Mouse (Mus musculus) heart, postnatal 0 days (tissue): ENCODE measurements around the gene Trim31. TPM values are rescaled to one million over a fixed set of nuclear protein-coding genes. Genes with fewer than 3 reads are reported as not detected.

Experiments used
- ATAC-seq: fragments of 200-750 bp; cut with Nextera tagmentation; 2 replicates; pipeline ENCODE4 v1.8.0; 2017; ENCODE audit warnings: low read depth, moderate number of reproducible peaks, moderate library complexity; ENCODE audit not compliant: insufficient read depth
- DNase-seq: peaks from one replicate; pipeline ENCODE4 v3.0.0-alpha.2; 2016; ENCODE audit warnings: low spot score
- H3K27ac ChIP-seq: fragments of 300-500 bp; sonication (generic); 2 replicates; pipeline ENCODE4 v1.5.1; 2014; ENCODE audit warnings: low read depth, mild to moderate bottlenecking
- H3K27me3 ChIP-seq: fragments of 300-500 bp; sonication (generic); 2 replicates; pipeline ENCODE4 v1.6.1; 2014; ENCODE audit warnings: low read length, mixed read lengths; ENCODE audit not compliant: control insufficient read depth, insufficient read depth
- H3K36me3 ChIP-seq: fragments of 300-500 bp; sonication (generic); replicated peaks from 2 replicates; pipeline ENCODE4 v1.6.1; 2014; ENCODE audit warnings: low read length, mixed read lengths; ENCODE audit not compliant: control insufficient read depth, insufficient read depth
- H3K4me1 ChIP-seq: fragments of 300-500 bp; sonication (generic); 2 replicates; pipeline ENCODE4 v1.6.1; 2014; ENCODE audit warnings: antibody characterized with exemption; ENCODE audit not compliant: control insufficient read depth, insufficient read depth
- H3K4me2 ChIP-seq: fragments of 300-500 bp; sonication (generic); 2 replicates; pipeline ENCODE4 v1.6.1; 2014; ENCODE audit warnings: low read depth, mild to moderate bottlenecking, low read length, moderate library complexity
- H3K4me3 ChIP-seq: fragments of 300-500 bp; sonication (generic); 2 replicates; pipeline ENCODE4 v1.5.1; 2014; ENCODE audit warnings: low read depth, low read length
- H3K9ac ChIP-seq: fragments of 300-500 bp; sonication (generic); replicated peaks from 2 replicates; pipeline ENCODE4 v1.6.1; 2014; ENCODE audit warnings: low read depth, low read length, mixed read lengths
- H3K9me3 ChIP-seq: fragments of 300-500 bp; sonication (generic); replicated peaks from 2 replicates; pipeline ENCODE4 v1.6.1; 2016; ENCODE audit warnings: low read length; ENCODE audit not compliant: control insufficient read depth
- CTCF ChIP-seq: IDR thresholded peaks from 2 replicates; pipeline ENCODE4 v1.5.1; 2016; ENCODE audit warnings: antibody characterized with exemption, control low read depth, low read depth
- EP300 ChIP-seq: IDR thresholded peaks from 2 replicates; pipeline ENCODE4 v1.6.1; 2016; ENCODE audit warnings: antibody characterized with exemption, low read depth
- WGBS: fragments of 180-500 bp; shearing (Covaris S2); extraction: QIAGEN DNeasy Blood & Tissue Kit; methylation state at CpG from one replicate; pipeline ENCODE4 v1.1.7; 2014; 5-methylcytosine and 5-hydroxymethylcytosine counted together
- polyA plus RNA-seq: library from polyadenylated mRNA; unstranded; fragments of >200 nt; fragmentation: Nextera tagmentation; extraction: Ambion mirVana; gene quantifications from 2 replicates; pipeline ENCODE4 v1.2.1, GENCODE M21; 2015
- total RNA-seq: library from RNA; depleted of rRNA; stranded (reverse); fragments of >200 nt; gene quantifications from 2 replicates; pipeline ENCODE4 v1.2.3, GENCODE M21; 2014; ENCODE audit warnings: low replicate concordance

The Trim31 gene
- total and polyA plus RNA-seq, 2 experiments from 2014 or later = not detected

DNA sequence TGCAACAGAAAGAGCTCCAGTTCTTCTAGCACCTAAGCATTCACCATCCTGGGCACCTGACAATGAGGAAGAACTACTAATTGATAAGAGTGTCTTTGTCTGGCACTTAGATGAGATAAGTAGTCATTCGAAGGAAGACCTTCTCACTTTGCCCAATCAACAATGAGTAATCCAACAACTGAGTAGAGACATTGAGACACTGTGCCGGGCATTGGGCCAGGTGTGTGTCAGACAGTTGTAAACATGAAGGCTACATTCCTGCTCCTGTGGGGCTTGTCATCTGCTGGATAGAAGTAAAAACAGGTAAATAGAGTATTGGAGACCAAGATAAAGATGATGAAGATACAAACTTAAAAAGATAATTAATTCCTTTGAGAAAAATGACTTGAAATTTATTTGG is 40.1 kb downstream of the Trim31 start:
- Histone ChIP-seq H3K4me3 (no peak overlapping the region), H3K27me3 (peaks cover 38% of the 10 kb centered on the region), H3K27ac (no peak overlapping the region), H3K4me2 (no peak overlapping the region), H3K9me3 (no peaks in the 10 kb centered on the region), H3K4me1 (peaks cover 9% of the 10 kb centered on the region; the same call in 1 of the 2 replicates), H3K9ac (no peak overlapping the region), H3K36me3 (no peaks in the 10 kb centered on the region)
- ATAC-seq (no peak), DNase-seq (no peak)
- TF ChIP-seq CTCF (no peak), EP300 (no peak)
- WGBS = 51% methylated on average over 2 of the region's 2 CpGs

DNA sequence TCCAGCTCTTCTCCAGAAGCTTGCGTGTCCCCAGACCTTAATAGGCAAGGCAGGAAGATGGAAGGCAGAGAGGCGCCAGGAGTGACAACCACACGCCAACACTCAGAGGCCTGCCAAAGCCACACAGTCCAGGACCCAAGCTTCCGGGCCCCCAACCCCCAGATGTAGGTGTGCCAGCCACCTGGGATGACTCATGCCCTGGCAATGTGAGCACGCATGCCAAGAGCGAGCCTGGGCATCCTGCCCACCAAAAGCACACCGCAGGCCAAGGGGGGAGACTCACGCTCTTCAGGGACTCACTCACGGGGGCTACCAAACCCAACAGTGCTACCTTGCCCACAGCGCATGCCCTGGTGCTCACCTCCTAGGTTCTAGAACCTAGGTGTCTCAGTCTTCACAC is 44.5 kb downstream of the Trim31 start:
- H3K27ac ChIP-seq = no peak overlapping the region
- DNase-seq (no peak), ATAC-seq (peak; percentile 56)
- H3K4me2 ChIP-seq = peak overlapping the region; percentile 56
- peak overlapping the region; percentile 39 for H3K4me3 ChIP-seq
- peaks cover 19% of the 10 kb centered on the region for H3K4me1 ChIP-seq
- H3K36me3 ChIP-seq = no peaks in the 10 kb centered on the region
- H3K9ac ChIP-seq = no peak overlapping the region
- TF ChIP-seq EP300 = no peak
- TF ChIP-seq CTCF = no peak
- 23% methylated on average over 10 of the region's 10 CpGs for WGBS
- H3K9me3 ChIP-seq = no peaks in the 10 kb centered on the region
- H3K27me3 ChIP-seq = peaks cover 67% of the 10 kb centered on the region

DNA sequence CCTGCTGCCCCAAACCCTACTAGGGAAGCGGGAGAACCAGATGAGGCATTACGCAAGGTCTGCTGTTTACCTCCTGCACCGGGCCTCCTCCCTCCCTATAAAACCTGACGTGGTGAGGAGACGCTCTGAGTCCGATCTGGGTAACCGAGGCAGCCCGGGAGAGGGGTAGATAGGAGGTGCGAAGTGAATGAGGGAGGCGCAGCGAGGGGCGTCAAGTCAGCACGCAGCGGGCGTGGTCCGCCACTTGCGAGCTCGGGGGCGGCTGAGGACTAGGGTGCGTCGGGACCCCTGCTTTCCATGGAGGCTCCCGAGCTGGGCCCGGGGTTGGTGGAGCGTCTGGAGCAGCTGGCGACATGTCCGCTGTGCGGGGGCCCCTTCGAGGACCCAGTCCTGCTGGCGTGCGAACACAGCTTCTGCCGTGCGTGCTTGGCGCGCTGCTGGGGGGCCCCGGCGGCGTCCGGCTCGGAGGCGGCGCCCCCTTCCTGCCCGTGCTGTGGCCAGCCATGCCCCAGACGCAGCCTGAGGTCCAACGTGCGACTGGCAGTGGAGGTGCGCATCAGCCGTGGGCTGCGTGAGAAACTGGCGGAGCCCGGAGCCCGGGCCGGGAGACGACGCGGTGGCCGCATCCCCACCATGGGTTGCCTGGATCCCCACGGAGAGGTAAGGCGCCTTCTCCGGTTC is 45.0 kb downstream of the Trim31 start, which contains the start of gene Rnf39:
TSS of gene Rnf39 (plus strand) at position 128 of the 681 bp plus-strand sequence.
- TF ChIP-seq EP300 (no peak), CTCF (no peak)
- H3K9me3 ChIP-seq = no peaks in the 10 kb centered on the region
- no peak within 1 kb of the TSS for H3K9ac ChIP-seq
- no peak for DNase-seq
- ATAC-seq = peak; percentile 3; the same call in 1 of the 2 replicates
- peaks cover 21% of the 10 kb centered on the region for H3K4me1 ChIP-seq
- peak within 1 kb of the TSS; percentile 39 for H3K4me3 ChIP-seq
- H3K27me3 ChIP-seq = peaks cover 67% of the 10 kb centered on the region
- WGBS = 2% methylated on average over 55 of the region's 59 CpGs
- H3K4me2 ChIP-seq = peak within 1 kb of the TSS; percentile 56
- no peaks in the 10 kb centered on the region for H3K36me3 ChIP-seq
- H3K27ac ChIP-seq = no peak within 1 kb of the TSS

DNA sequence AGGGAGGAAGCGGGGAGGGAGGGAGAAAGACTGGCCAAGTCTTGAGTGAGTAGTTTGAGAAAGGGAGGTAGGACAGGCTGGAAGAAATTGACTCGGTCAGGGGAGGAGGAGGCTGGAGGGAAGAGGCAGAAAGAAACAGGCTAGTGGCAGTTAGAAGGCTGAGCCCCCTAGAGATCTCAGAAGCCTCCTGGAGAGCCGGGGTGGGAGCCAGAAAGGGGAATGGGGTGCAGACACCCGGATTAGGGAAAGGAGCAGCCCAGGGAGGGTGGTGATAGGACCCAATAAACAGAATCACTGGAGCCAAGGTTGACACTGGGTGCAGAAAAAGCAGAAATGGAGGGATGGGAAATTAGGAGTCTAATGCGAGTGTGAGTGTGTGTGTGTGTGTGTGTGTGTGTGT is 45.8 kb downstream of the Trim31 start:
- DNase-seq (no peak), ATAC-seq (no peak)
- Histone ChIP-seq H3K9ac (no peak overlapping the region), H3K27ac (no peak overlapping the region), H3K9me3 (no peaks in the 10 kb centered on the region), H3K4me2 (peak overlapping the region; percentile 56), H3K4me3 (no peak overlapping the region), H3K27me3 (peaks cover 67% of the 10 kb centered on the region), H3K36me3 (peaks cover 4% of the 10 kb centered on the region; the same call in 1 of the 2 replicates), H3K4me1 (peaks cover 21% of the 10 kb centered on the region)
- 20% methylated on average over 5 of the region's 5 CpGs for WGBS
- TF ChIP-seq EP300 = no peak
- no peak for TF ChIP-seq CTCF

- DNase-seq = no peak
- Histone ChIP-seq H3K4me3 (no peak overlapping the region), H3K36me3 (peaks cover 10% of the 10 kb centered on the region; the same call in 1 of the 2 replicates), H3K27me3 (peaks cover 67% of the 10 kb centered on the region), H3K27ac (no peak overlapping the region), H3K9me3 (no peaks in the 10 kb centered on the region), H3K9ac (no peak overlapping the region), H3K4me2 (no peak overlapping the region), H3K4me1 (peaks cover 21% of the 10 kb centered on the region)
- WGBS = 23% methylated on average over 9 of the region's 9 CpGs
- no peak for TF ChIP-seq CTCF
- TF ChIP-seq EP300 = no peak
- no peak for ATAC-seq
These were observed 46.3 kb downstream of the Trim31 start for GRCm38 (mm10) chr17:36944121-36944775.
